Mouse (Mus musculus) ES-E14 (cell line): ENCODE results near the gene Ptx4. TPM values are rescaled to one million over a fixed set of nuclear protein-coding genes. Genes with fewer than 3 reads are reported as not detected.

Experiments used
- DNase-seq: peaks from one replicate; pipeline ENCODE4 v3.0.0-alpha.2; 2013; ENCODE audit warnings: low read depth, low spot score
- H3K27ac ChIP-seq: 2 replicates; pipeline ENCODE4 v1.5.1; 2012; ENCODE audit warnings: low read depth, mild to moderate bottlenecking, low read length, moderate library complexity, mixed read lengths; ENCODE audit not compliant: poor library complexity, insufficient read depth, severe bottlenecking
- H3K36me3 ChIP-seq: 2 replicates; pipeline ENCODE4 v1.6.1; 2012; ENCODE audit warnings: mild to moderate bottlenecking, low read length, moderate library complexity, mixed read lengths; ENCODE audit not compliant: control insufficient read depth, poor library complexity, insufficient read depth, severe bottlenecking
- H3K4me1 ChIP-seq, 2 experiments: fragments of 150-350 bp in 1 of 2; sonication (generic) in 1 of 2; 2 replicates each; pipeline ENCODE4 v1.6.1; 2012; ENCODE audit warnings: low read length in 2 of 2, mild to moderate bottlenecking in 1 of 2, mixed read lengths in 1 of 2; ENCODE audit not compliant: control insufficient read depth in 2 of 2, insufficient read depth in 2 of 2, poor library complexity in 1 of 2
- H3K4me3 ChIP-seq, 2 experiments: fragments of 150-350 bp in 1 of 2; sonication (generic) in 1 of 2; 2 replicates each; pipeline ENCODE4 v1.5.1; 2012; ENCODE audit warnings: low read length in 2 of 2, low read depth in 1 of 2, mild to moderate bottlenecking in 1 of 2, mixed read lengths in 1 of 2; ENCODE audit not compliant: insufficient read depth in 1 of 2, poor library complexity in 1 of 2, severe bottlenecking in 1 of 2
- H3K9ac ChIP-seq: 2 replicates; pipeline ENCODE4 v1.6.1; 2012; ENCODE audit warnings: low read depth, mild to moderate bottlenecking, low read length, mixed read lengths; ENCODE audit not compliant: poor library complexity, insufficient read depth, severe bottlenecking
- H3K9me3 ChIP-seq: fragments of 150-350 bp; sonication (generic); 2 replicates; pipeline ENCODE4 v1.6.1; 2012; ENCODE audit warnings: low read depth, mild to moderate bottlenecking, low read length; ENCODE audit not compliant: control insufficient read depth, insufficient read depth
- CHD2 ChIP-seq: IDR thresholded peaks from 2 replicates; pipeline ENCODE4 v1.6.1; 2014; ENCODE audit warnings: mild to moderate bottlenecking, low read depth, low read length, inconsistent platforms
- HCFC1 ChIP-seq: IDR thresholded peaks from 2 replicates; pipeline ENCODE4 v1.6.1; 2012; ENCODE audit warnings: low read length, inconsistent platforms, borderline replicate concordance; ENCODE audit not compliant: insufficient read depth
- MAFK ChIP-seq: IDR thresholded peaks from 2 replicates; pipeline ENCODE4 v1.6.1; 2014; ENCODE audit warnings: mild to moderate bottlenecking, low read depth, low read length, inconsistent platforms; ENCODE audit not compliant: insufficient read depth
- ZC3H11A ChIP-seq: IDR thresholded peaks from 2 replicates; pipeline ENCODE4 v1.6.1; 2012; ENCODE audit warnings: low read depth, mild to moderate bottlenecking, inconsistent platforms, low read length, borderline replicate concordance
- ZNF384 ChIP-seq: IDR thresholded peaks from 2 replicates; pipeline ENCODE4 v1.6.1; 2012; ENCODE audit warnings: low read depth, low read length, inconsistent platforms
- in situ Hi-C, 2 experiments: fragments of 600-800 bp; cut with MboI; formaldehyde crosslinking; loops; one replicate each; pipeline ENCODE4 v1.15.1; 2025; ENCODE audit warnings: low sequenced_read_pairs in 2 of 2, inconsistent platforms in 1 of 2; ENCODE audit not compliant: unreplicated experiment in 2 of 2
- total RNA-seq: library from RNA; depleted of rRNA; stranded (reverse); fragments of 300-350 nt; gene quantifications from 2 replicates; pipeline ENCODE4 v1.2.3, GENCODE M21; 2012; rRNA removed

The Ptx4 gene
- total RNA-seq, result not detected in 2 replicates

DNA sequence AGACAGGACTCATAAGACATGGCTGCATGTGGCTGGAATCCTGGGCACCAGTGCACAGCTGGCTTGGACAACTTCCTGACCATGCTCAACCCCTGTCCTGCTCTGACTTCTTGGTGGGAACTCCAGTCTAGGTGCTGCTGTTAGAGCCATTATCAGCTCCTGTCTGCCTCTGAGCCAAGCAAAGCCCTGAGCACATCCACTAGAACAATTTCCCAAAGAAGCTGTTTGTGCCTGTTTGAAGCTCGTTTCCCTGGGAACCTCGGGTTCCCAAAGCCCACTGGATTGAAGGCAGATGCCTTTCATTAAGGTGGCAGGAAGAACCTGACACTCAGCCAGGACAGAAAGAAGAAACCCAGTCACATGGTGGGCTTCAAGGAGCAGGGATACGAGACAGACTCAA lies at the start of gene Ptx4:
TSS of gene Ptx4 (plus strand) at position 355 of the 400 bp plus-strand sequence.
- TF ChIP-seq ZNF384, result no peak
- no peak for TF ChIP-seq ZC3H11A
- no peak for TF ChIP-seq MAFK
- TF ChIP-seq HCFC1, result no peak
- TF ChIP-seq CHD2, result no peak
- H3K27ac ChIP-seq, result no peak within 1 kb of the TSS
- no peaks in the 10 kb centered on the region for H3K9me3 ChIP-seq
- H3K4me1 ChIP-seq, result peaks cover 0 to 2% of the 10 kb centered on the region in 2 experiments; a peak in 1 of 4 replicates
- no peak within 1 kb of the TSS for H3K9ac ChIP-seq
- H3K36me3 ChIP-seq, result no peaks in the 10 kb centered on the region
- H3K4me3 ChIP-seq, result no peak within 1 kb of the TSS
- no peak for DNase-seq
- in situ Hi-C loops, result no loop called here

DNA sequence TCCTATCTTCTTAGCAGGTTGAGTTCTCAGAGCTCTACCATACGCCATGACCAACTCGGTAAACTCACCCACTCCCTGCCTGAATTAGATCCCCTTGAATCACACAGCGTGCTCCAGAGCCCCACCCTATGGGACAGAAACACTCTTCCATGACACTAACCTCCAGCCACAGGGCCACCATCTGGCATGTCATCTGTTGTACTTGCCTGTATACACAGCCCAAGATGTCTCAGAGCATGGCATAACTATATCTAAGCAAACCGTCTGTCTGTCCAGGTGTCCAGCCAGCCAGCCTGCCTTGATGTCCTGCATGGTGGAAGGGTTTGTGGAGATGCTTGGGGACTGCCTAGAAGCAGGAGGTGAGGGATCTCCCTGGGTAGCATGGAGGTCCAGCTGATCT lies 43.7 kb upstream of the Ptx4 start:
- DNase-seq, result no peak
- Histone ChIP-seq H3K4me1 (peaks cover 0 to 2% of the 10 kb centered on the region in 2 experiments; a peak in 1 of 4 replicates), H3K9ac (no peak overlapping the region), H3K36me3 (no peaks in the 10 kb centered on the region), H3K27ac (no peak overlapping the region), H3K4me3 (no peak overlapping the region), H3K9me3 (no peaks in the 10 kb centered on the region)
- TF ChIP-seq MAFK (no peak), ZC3H11A (no peak), HCFC1 (no peak), ZNF384 (no peak), CHD2 (no peak)
- in situ Hi-C loops, result no loop called here

DNA sequence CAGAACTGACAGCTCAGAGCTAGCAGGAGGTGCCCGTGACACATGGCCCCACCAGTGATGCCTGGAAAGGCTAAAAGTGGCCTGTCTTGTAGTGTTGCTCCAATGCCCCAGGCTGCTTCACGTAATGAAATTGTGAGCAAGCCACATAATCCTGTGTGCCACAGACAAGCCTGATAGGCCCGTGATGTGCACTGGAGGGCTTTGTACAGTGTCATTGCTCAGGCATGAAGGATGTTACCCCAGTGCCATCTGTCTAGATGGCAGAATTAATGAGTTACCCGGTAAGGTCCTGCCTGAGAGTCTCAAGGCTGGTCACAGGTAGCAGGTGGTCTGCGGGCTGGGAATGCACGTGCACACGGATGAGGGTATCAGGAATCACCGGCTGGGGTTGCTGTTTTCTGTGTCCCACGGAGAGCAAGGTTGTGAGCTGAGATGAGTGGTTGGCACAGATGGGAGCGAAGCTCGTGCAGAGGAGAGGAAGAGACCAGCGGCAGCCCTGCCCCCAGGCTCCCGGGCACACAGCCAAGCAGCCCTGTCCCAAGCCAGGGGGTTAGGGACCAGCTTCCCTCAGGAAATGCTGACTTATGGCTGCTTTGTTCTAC lies 42.7 kb upstream of the Ptx4 start:
- Histone ChIP-seq H3K27ac (no peak overlapping the region), H3K9ac (no peak overlapping the region), H3K4me3 (no peak overlapping the region), H3K36me3 (no peaks in the 10 kb centered on the region), H3K9me3 (no peaks in the 10 kb centered on the region), H3K4me1 (peaks cover 0 to 2% of the 10 kb centered on the region in 2 experiments; a peak in 1 of 4 replicates)
- DNase-seq, result no peak
- in situ Hi-C loops, result no loop called here
- TF ChIP-seq HCFC1 (no peak), MAFK (no peak), CHD2 (no peak), ZC3H11A (no peak), ZNF384 (no peak)

DNA sequence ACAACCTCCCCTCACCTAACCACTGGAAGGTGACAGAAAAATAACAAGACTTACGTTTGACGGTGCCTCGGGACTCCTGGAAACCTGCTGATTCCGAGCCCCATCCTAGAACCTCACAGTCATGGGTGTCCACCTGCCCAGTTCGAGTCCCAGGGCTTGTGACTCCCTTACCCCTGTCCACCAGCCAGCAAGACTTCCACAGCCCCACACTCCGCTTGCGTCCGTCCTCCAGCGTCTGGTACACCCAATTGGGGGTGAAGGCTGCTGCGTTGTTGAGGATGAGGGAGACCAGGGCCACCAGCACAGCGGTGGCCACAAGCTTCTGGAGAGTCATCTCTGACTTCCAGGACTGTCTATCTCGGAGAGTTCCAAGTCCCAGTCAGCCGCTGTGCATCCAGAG lies 40.4 kb upstream of the Ptx4 start:
- no peak overlapping the region for H3K4me3 ChIP-seq
- no peak overlapping the region for H3K27ac ChIP-seq
- peaks cover 0 to 2% of the 10 kb centered on the region in 2 experiments; a peak in 1 of 4 replicates for H3K4me1 ChIP-seq
- TF ChIP-seq CHD2, result no peak
- no peak for DNase-seq
- no peak overlapping the region for H3K9ac ChIP-seq
- in situ Hi-C loops, result no loop called here
- no peaks in the 10 kb centered on the region for H3K36me3 ChIP-seq
- H3K9me3 ChIP-seq, result no peaks in the 10 kb centered on the region

DNA sequence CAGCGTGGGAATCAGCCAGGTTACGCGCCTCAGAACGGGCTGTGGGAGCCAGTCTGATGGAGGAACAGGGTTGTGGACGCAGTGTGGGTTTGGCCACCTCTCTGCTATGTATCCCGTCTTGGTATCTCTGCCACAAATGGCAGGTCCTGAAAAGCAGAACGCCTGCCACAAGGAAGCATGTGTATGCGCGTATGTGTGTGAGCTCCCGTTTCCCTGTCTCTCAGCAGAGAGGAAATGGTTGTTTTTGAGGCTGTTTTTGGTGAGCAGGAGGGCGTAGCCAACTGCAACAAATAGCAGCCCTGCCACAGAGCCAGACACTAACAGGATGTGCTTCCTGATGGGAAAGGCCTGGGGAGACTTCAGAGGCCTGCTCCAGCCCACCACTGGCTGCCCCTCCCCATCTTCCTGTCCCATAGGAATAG lies 39.6 kb upstream of the Ptx4 start:
- TF ChIP-seq HCFC1 (no peak), ZC3H11A (no peak), CHD2 (no peak), ZNF384 (no peak), MAFK (no peak)
- no peak overlapping the region for H3K27ac ChIP-seq
- peaks cover 0 to 2% of the 10 kb centered on the region in 2 experiments; a peak in 1 of 4 replicates for H3K4me1 ChIP-seq
- no peaks in the 10 kb centered on the region for H3K36me3 ChIP-seq
- in situ Hi-C loops, result no loop called here
- no peak overlapping the region for H3K9ac ChIP-seq
- no peaks in the 10 kb centered on the region for H3K9me3 ChIP-seq
- no peak overlapping the region for H3K4me3 ChIP-seq
- DNase-seq, result no peak
